Mouse (Mus musculus) adrenal gland, adult 18-20 months (tissue): ENCODE data around the gene Myh14. TPM values are rescaled to one million over a fixed set of nuclear protein-coding genes. Genes with fewer than 3 reads are reported as not detected.
"Not testable (repeated sequence)": the region's sequence is repeated elsewhere in the genome, so short reads cannot be mapped to it uniquely, and the experiment has no call there.

Experiments used
- DNase-seq, 2 experiments: peaks; one replicate each; pipeline ENCODE4 v3.0.0; 2021 to 2022; ENCODE audit warnings: low spot score in 2 of 2
- long read RNA-seq, 2 experiments: library from polyadenylated mRNA; stranded (forward); transcript quantifications; one replicate each; pipeline ENCODE4 v2.0.0; 2021
- total RNA-seq, 2 experiments: library from RNA; stranded (reverse); gene quantifications; 1 replicate in 1 of 2; 2 replicates in 1 of 2; pipeline ENCODE4 v1.2.3; 2021

The Myh14 gene
- total RNA-seq, result 1 to 10 TPM; 5.5 to 6.6 TPM
- long read RNA-seq, experiment 1, partial matches to known transcripts, result 4 of 5 reads
- long read RNA-seq, experiment 1, other reads (novel, unspliced or antisense), result 1 of 5 reads
- long read RNA-seq, experiment 2, full-length matches to known transcripts, result 2 of 16 reads
- long read RNA-seq, experiment 2, partial matches to known transcripts, result 12 of 16 reads
- long read RNA-seq, experiment 2, other reads (novel, unspliced or antisense), result 2 of 16 reads

- DNase-seq, result peak; percentile 73 to 78
Observed at GRCm38 (mm10) chr7:44670803-44671202, at the start of gene Myh14. Gene Myh14, minus strand, starts transcription at chr7:44670843.

- DNase-seq, result no peak
Observed at GRCm38 (mm10) chr7:44709881-44710280, 39.2 kb upstream of the Myh14 start.

- no peak for DNase-seq
Observed at GRCm38 (mm10) chr7:44708574-44708973, 37.9 kb upstream of the Myh14 start, which contains the start of gene Izumo2. Gene Izumo2, plus strand, starts transcription at chr7:44708742.

GRCm38 (mm10) chr7:44708093-44708492 lies 37.5 kb upstream of the Myh14 start:
- DNase-seq, result not testable (repeated sequence)

GRCm38 (mm10) chr7:44707169-44707675 lies 36.6 kb upstream of the Myh14 start:
- DNase-seq, result peak in 1 of 2 experiments; percentile 24

- DNase-seq, result no peak
Observed at GRCm38 (mm10) chr7:44706322-44706721, 35.7 kb upstream of the Myh14 start.

- DNase-seq, result no peak
Observed at GRCm38 (mm10) chr7:44705086-44705485, 34.4 kb upstream of the Myh14 start.

- DNase-seq, result peak; percentile 36 to 49
Observed at GRCm38 (mm10) chr7:44704363-44704762, 33.7 kb upstream of the Myh14 start.

GRCm38 (mm10) chr7:44702985-44703384 lies 32.3 kb upstream of the Myh14 start:
- no peak for DNase-seq

- DNase-seq, result no peak
Observed at GRCm38 (mm10) chr7:44701921-44702320, 31.3 kb upstream of the Myh14 start.

- DNase-seq, result no peak
Observed at GRCm38 (mm10) chr7:44697980-44698379, 27.3 kb upstream of the Myh14 start.

GRCm38 (mm10) chr7:44697191-44697710 lies 26.6 kb upstream of the Myh14 start:
- peak; percentile 49 to 51 for DNase-seq

GRCm38 (mm10) chr7:44695223-44695622 lies 24.6 kb upstream of the Myh14 start:
- no peak for DNase-seq

- no peak for DNase-seq
Observed at GRCm38 (mm10) chr7:44693427-44694175, 23.0 kb upstream of the Myh14 start.

- no peak for DNase-seq
Observed at GRCm38 (mm10) chr7:44689331-44689730, 18.7 kb upstream of the Myh14 start.

- DNase-seq, result no peak
Observed at GRCm38 (mm10) chr7:44688890-44689289, 18.2 kb upstream of the Myh14 start.

GRCm38 (mm10) chr7:44685531-44686402 lies 15.1 kb upstream of the Myh14 start:
- no peak for DNase-seq

GRCm38 (mm10) chr7:44683656-44684055 lies 13.0 kb upstream of the Myh14 start:
- DNase-seq, result no peak

- no peak for DNase-seq
Observed at GRCm38 (mm10) chr7:44676611-44677010, 6.0 kb upstream of the Myh14 start.

- no peak for DNase-seq
Observed at GRCm38 (mm10) chr7:44676126-44676525, 5.5 kb upstream of the Myh14 start.

- DNase-seq, result no peak
Observed at GRCm38 (mm10) chr7:44675171-44675570, 4.5 kb upstream of the Myh14 start.
